Mouse (Mus musculus) gastrocnemius, postnatal 14 days (tissue): Measurements from ENCODE around the gene Wdr20. TPM values are rescaled to one million over a fixed set of nuclear protein-coding genes. Genes with fewer than 3 reads are reported as not detected.

Source experiments
- DNase-seq: peaks from one replicate; pipeline ENCODE4 v3.0.0; 2021; ENCODE audit warnings: mixed read lengths
- intact Hi-C: fragments of 180-260 bp; cut with DNase I; formaldehyde crosslinking; loops from one replicate; pipeline ENCODE4 v1.15.1; 2025; ENCODE audit warnings: low total_unique reads
- total RNA-seq, 2 experiments: library from RNA; stranded (reverse); gene quantifications; 2 replicates each; pipeline ENCODE4 v1.2.3; 2021

Gene Wdr20
- total RNA-seq, 2 experiments from 2014 or later: 19.1 to 20.3 TPM

DNA sequence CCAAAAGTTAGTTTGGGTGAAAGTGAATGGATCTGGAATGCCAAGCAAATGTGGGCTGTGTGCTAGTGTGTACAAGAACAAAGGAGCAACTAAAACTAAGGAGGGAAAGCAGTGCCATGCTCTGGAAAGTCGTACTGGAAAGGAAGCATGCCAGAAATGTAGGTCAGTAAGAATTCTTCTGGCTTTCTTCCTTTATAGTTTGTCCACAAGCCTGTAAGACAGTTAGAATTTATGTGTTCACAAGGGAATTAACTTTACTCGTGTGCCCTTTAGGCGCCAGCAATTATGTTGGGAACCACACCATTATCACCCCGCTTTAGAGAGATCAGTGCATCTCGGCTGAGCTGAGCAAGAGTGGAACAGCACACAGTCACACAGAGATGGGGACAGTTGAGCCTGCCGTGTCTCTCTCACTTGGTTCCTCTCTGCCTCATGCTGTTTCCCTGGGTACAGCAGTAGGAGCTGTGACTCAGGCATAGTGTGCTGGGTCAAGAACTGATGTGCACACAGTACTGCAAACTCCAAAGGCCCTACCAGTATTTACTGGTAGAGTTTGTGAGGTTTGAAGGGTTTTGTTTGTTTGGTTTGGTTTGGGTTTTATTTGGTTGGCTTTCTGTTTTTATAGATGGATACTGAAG lies 32.0 kb downstream of the Wdr20 start:
- intact Hi-C loops: no loop called here
- no peak for DNase-seq

DNA sequence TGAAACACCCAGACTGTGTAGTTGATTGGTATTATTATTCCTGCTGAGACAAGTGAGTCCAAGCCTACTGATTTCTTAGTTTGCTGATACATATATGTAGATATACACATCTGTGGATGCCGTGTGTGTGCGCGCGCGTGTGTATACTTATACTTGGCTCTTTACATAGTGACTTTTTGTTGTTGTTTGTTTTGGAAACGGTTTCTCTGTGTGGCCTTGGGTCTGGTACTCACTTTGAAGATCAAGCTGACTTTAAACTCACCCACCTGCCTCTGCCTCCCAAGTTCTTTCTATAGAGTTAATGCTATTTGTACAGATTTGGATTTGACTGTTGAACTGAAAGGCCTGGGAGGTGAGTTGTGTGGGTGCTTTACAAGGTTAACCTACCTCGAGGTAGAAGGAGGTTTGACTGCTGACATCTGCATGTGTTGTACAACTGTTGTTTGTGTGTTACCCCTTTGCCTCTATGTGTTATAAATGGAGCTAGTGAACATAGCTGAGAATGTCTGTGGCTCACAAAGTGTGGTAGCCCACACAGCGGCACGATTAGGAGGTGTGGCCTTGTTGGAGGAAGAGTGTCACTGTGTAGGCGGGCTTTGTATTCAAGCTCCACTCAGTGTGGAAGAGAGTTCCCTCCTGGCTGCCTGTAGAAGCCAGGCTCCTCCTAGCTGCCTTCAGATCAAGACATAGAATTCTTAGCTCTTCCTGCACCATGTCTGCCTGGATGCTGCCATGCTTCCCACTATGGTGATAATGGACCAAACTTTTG lies 32.9 kb downstream of the Wdr20 start:
- no peak for DNase-seq
- intact Hi-C loops: no loop called here

DNA sequence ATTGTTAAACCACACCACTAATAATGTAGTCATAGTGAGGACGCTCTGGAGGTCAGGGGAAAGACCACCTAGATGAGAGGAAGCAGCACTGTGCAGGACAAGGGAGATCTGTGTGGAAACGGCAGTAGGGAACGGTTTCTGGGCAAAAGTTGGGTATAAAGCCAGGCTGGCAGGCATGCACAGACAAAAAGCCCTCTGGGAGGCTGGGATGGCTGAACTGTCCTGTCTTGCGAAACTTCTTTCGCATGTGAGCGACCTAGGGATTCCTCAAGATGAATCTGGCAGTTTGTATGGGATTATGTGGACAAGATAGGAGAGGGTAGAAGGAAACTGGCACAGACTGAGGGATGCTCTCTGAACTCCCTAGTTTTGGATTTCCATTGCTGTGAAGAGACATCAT lies 34.2 kb downstream of the Wdr20 start:
- DNase-seq: no peak
- intact Hi-C loops: no loop called here

DNA sequence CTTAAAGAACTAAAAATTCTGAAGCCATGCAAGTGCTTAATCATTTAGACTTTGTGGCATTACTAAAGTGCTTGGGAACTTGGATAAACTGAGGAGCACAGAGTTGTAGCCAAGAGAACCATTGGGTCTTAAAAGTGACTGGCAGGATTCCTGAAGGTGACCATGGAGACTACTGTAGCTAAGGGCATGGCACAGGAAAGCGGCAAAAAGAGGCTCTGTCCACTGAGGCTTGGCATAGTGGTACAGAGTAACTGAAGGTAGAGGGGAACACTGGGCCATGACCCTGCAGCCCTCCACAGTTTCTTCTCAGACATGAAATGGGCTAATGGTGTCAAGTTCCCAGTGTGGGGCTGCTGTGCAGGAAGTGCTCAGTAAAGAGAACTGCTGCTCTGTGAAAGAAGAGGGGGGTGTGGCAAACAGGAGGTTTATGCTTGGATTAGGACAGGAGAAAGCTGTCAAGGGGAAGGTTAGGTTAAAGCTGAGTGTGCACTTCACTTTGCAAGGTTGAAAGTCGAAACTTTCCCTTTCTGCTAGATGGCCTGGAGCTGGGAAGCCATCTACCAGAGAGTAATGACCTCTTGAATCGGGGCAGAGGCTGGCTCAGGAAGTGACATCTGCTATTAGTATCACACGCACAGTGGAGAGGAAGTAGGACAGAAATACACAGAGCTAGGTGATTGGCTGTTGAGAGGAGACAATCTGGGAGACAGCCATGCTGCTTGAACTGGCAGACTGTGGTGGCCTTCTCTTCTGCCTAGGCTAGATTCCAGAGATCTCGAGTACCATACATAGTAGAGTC lies 38.1 kb downstream of the Wdr20 start:
- intact Hi-C loops: no loop called here
- DNase-seq: no peak

DNA sequence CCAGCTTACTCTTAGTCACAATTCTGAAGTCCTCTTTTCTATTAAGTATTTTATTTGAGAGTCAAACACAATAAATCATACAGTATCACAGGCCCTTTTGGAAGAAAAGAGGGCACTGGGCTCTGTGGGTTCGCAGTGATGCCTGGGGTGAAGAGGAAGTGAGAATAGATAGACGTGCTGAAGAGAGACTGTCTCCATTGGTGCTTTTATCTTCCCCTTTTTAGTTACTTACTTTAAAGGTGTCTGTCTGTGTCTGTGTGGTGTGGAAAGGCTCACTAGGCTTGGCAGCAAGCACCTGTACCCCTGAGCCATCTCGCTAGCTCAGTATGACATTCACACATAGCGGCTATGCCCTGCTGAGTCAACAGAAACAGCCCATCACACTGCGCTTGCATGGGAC lies 40.1 kb downstream of the Wdr20 start:
- DNase-seq: no peak
- intact Hi-C loops: no loop called here

DNA sequence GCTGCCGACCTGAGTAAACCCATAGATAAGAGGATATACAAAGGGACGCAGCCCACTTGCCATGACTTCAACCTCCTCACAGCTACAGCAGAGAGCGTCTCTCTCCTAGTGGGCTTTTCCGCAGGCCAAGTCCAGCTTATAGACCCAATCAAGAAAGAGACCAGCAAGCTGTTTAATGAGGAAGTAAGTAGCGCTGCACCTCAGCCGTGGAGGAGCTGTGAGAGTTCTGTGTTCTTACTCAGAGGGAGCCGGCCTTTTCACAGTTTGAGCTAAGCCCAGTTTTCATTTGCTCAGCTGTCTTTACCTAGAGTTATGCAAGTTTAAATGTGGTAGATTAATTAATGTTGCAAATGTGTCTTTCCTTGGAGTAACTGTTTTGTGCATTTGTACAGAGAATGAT lies 41.6 kb downstream of the Wdr20 start:
- intact Hi-C loops: no loop called here
- no peak for DNase-seq

DNA sequence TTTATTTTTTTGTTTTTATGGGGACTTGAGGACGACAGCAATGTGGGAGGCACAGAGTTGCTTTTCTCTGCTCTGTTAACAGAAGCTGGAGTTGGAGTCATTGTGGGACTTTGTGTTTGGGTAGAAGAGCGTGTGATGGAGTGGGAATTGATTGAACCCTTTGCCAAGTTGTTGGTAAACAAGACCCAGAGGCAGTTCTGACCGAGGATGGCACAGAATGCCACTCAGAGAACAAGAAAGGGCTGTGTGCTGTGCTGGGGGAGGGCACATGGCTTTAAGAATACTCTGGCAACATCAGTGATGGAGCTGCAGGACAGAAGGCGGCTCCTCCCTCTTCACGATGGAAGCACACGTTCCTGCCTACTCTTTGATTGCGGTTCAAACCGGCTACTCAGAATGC lies 43.4 kb downstream of the Wdr20 start:
- no peak for DNase-seq
- intact Hi-C loops: no loop called here

DNA sequence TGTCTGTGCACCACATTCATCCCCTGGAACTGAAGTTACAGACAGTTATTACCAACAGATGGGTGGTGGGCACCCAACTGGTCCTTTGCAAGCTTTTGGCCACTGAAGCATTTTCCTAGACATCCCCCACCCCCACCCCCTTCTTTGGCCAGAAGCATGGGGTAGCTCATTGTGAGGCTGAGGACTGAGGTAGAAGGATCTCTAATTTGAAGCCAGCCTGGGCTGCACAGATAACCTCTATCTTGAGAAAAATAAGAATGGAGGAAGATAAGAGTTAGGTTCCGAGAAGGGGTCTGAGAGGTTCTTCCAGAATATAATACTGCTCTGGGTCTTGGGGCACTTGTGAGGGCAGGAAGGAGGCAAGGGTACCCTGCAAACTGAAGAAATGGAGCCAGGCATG lies 44.5 kb downstream of the Wdr20 start:
- no peak for DNase-seq
- intact Hi-C loops: no loop called here

DNA sequence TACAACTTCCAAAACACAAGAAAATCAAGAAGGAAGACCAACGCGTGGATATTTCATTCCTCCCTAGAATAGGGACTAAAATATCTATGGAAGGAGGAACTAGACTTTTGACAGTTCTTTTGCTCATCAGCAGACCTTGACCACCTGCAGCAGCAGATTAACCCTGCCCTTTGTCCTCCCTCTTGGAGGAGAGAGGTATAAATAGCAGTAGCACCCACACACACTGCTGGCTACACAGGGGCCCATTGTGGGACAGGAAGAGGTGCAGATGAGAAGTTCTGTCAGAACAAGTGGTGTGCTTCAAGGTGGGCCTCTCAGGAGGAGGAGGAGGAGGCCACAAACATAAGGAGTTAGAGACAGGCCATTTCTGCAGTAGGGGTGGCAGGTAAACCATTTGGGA lies 46.5 kb downstream of the Wdr20 start:
- no peak for DNase-seq
- intact Hi-C loops: no loop called here

DNA sequence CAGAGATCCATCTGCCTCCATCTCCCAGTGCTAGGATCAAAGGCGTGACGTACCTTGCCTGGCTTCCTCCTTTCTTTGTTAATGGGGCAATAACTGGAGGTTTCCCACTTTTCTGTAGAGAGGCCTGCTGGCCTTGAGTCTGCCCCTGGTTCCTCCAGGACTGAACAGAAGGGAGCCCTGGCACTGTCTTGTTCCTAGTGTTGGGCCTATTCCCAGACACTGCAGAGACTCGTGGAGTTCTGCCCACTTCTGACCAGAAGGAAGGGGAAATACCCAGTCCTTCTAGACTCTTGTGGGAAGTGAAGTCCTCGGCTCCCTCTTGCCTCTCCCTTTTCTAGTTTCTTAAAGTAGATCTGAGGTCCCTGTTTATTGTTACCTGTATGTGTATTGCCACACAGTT lies 48.5 kb downstream of the Wdr20 start:
- intact Hi-C loops: no loop called here
- DNase-seq: peak; percentile 49

DNA sequence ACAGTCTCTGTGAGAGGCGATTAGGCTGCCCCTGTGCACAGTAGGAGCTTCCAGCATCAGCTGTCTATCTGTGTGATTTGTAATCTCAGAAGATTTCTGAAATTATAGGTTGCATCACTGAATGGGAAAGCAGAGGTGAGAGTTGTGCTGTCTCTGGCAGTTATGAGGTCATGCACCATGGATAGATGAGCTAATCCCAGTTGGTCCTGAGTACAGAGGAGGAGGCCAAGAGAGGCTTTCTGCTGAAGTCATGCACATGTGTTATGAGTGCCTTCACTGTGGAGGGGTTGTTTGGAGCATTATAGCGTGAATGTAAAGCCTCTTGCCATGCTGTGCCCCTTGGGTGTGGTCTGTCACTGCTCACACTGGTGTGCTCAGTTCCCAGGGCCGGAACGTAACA lies 52.8 kb downstream of the Wdr20 start:
- no peak for DNase-seq
- intact Hi-C loops: no loop called here

DNA sequence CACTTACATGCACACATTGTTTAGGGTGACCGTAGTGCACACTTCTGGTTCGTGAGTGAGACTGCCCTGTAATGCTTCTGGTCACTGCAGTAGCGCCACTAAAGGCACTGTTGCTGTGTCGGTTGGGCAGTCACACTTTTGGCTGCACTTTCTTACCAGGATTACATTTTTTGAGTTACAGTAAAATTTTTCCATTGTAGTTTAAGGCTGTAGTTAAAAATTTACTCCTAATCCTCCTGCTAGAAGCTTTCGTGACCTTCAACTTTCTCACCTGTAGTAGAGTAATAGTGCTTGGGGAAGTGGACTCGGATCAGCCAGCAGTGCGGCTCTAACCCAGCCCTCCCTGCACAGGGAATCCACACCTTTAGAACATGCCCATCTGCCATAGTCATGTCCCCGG lies 53.3 kb downstream of the Wdr20 start:
- no peak for DNase-seq
- intact Hi-C loops: no loop called here

DNA sequence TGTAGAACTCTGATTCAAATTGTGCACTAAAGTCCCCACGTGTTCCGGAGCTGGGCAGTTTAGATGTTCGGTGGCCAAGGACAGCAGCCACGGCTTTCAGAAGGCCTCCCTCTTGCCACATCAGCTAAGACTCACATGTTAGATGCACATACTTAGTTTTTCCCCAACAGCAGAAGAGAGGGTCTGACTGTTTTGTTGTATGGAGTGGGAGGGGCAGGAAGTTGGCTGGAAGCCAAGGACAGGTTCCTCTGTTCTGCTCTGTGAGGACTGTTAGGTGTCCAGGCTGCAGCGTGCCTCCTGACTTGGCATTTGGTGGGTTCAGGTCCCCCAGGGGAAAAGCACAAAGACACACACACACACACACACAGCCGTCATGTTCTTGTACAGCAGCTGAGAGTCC lies 57.3 kb downstream of the Wdr20 start:
- intact Hi-C loops: no loop called here
- no peak for DNase-seq

DNA sequence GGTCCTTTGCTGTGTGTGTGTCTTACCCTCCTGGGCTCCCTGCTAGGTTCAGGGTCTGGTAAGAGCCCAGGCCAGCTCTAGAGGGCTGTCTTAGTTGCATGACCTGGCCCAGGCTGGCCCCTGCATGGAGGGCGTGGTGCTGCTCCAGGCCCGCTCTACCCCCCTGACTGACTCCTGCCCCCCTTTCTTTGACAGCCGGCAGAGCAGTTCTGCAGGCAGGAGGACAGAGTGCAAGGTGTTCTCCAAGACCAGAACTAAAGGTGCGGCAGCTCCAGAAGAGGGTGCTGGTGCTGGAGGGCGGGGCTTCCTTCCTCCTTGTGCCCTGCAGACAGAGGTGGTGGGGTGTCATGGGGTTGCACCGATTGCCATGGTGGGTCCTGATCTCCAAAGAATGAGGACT lies 59.0 kb downstream of the Wdr20 start:
- intact Hi-C loops: no loop called here
- no peak for DNase-seq

DNA sequence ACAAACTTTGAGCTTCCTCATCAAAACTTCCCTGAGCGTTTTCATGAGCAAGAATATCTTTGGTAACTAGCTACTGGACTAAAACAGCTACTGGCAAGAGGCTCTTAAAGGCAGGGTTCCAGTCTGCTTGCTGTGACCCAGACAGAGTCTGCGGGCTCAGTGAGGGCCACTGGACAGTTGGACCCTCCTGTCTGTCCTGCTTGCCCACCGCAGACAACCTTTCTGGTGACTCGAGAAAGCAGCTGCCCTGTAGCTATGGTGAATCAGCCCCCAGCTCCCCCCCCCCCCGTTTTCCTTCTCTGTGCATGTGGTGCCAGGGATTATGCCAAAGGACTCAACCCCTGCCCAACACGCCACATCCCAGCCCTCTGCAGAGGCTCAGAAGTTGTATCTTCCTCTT lies 59.5 kb downstream of the Wdr20 start:
- intact Hi-C loops: no loop called here

DNA sequence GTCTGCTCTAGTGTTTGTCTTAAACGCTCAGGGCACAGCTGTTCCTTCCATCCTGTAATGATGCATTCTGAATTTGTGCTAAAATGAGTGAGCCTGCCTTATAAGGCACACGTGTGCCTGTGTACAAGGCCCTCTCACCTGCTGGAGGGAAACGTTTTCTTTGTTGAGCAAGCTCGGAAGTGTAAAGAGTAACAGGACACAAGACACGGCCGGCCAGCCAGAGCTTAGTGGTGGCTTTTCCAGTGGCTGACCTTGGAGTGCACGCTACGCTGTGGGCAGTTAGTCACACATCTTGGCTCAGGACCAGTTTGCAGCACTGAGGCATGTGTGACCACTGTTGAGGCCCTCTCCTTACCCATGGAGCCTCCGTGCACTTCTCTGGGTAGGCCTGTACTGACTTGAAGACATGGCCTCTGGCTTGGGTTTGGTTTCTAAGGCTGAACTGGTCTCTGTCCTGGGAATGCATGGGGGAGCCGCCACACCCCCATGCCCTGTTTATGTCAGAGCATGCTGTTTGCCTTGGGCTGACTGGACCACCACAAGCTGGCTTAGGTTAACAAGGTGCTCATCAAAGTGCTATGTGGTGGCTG lies 60.2 kb downstream of the Wdr20 start:
- intact Hi-C loops: no loop called here
- peak; percentile 34 for DNase-seq

More for the DNA sequence above, 59.5 kb downstream of the Wdr20 start:
- no peak for DNase-seq

DNA sequence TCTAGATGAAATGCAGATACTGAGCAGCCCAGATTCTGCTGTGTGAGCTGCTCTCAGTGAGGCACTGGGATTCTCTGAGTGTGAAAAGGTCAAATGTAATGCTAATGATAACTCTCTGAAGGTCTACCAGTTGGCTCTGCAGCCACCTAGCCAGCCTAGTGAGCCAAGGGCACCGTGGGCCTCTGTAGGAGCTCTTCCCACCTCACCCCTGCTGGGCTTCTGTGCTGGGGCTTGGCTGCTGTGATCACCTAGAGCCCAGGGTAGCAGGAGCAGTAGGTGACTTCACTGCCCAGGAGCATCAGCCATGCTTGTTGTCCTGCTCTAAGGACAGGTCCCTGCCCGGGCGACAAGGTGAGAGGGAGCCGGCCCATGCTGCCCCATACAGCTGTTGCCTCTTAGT lies 61.5 kb downstream of the Wdr20 start:
- DNase-seq: no peak
- intact Hi-C loops: no loop called here

DNA sequence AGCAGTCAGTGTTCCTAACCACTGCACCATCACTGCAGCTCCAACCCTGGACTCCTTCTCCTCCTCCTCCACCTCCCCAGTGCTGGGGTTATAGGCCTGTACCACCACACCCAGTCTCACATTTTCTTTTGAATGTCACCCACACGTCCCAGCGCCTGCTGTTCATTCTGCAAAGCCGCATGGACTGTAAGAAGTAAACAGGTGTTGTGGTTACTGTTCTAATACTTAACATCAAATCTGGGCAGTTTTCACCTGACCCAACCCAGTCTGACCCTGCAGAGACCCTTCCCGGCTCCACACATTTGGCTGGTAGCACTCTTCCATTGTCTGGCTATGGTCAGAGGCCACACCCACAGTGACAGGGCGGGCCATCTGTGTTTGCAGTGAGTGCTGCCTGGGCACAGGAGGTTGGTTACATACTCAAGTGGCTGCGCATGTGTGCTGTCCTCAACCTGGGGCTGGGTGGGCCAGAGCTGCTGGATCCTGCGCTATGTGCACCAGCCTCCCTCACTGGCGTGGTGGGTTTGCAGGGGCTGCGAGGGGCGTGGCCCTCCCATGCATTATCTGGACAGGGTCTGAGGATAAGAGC lies 64.2 kb downstream of the Wdr20 start:
- no peak for DNase-seq
- intact Hi-C loops: no loop called here

DNA sequence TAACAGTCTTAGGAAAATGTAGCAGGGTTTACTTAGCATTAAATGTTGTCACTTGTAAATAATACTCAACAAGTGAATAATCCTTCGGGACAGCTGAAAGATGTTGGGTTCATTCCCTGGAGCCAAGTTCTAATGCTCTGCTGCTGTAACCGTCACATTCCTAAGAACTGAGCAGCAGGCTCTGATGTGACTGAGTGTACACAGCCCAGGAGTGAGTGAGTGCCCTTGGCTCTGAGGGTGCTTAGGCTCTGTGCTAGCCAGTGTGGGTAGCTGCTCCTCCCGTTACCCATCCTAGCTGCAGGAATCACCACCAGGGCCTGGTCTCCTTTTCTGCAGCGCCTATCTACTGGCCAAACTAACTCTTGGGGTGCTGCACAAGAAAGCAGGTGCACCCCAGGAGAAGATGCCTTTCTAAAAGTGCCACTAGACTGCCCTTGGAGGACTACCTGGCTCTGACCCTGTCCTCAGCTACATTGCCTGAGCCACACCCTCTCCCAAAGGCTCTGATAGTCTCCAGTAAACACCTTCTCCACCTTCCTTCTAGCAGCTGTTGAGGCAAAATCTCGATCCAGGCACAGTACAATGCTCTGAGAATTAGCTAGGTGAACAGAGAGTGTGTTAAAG lies 65.0 kb downstream of the Wdr20 start:
- intact Hi-C loops: no loop called here
- DNase-seq: no peak

DNA sequence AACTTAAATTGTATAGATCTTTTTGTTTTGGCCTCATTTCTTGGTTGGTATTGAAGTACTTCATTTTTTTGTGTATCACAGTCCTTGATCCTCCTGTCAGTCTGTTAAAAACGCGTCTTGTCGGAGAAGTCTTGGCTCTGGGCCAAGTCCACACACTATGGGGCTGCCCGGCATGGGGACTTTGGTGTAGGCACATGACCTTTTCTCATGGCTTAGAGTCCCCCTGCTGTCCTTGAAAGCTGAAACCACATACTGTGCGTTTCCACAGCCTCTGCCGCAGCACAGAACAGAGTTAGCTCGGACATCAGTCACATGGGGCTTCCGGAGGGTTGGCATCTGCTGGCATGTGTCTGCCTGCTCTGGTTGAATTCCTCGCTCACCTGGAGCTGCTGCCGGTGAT lies 66.5 kb downstream of the Wdr20 start:
- DNase-seq: no peak
- intact Hi-C loops: no loop called here
